Mouse (Mus musculus) 3T3-L1 (cell line): ENCODE results near the gene Dlg2.

Experiments
- DNase-seq: peaks from one replicate; pipeline ENCODE4 v3.0.0-alpha.2; 2015; ENCODE audit warnings: low read depth, low spot score

Dlg2 gene

DNA sequence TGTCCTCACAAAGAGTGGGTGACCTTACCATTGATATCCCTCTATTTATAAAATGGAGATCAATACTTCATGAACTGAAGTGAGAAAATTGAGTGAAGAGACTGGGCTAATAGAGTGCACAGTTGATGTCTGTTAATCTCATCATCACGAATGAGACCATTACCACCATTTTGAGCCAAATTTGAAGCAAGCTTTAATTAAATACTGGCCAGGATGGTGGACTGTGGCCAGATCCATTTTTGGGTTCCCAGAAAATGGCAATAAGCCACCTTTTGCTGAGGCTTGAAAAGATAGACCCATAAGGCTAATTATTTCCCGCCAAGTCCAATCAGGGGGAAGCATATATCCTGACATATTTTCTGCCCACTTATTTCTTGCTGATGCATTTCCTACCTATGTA, 1421.0 kb downstream of the Dlg2 start:
- no peak for DNase-seq

DNA sequence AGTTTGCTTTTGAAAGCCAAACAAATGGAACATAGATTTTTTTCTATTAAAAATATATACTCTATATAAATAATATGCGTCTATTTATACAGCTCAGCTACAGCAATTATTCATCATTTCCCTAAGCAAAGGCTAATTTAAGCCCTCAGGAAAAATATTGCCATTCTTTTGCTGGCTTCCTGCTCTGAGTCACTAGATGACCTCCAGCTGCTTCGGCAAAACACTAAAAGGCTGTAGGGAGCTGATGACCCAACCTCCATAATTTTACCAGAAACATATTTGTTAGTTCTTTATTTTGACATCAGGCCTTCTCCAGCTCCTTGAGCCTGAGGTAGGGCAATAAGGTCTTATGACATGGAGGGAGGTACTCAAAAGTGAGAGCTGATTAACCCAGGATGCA, 1426.0 kb downstream of the Dlg2 start:
- peak; percentile 55 for DNase-seq

DNA sequence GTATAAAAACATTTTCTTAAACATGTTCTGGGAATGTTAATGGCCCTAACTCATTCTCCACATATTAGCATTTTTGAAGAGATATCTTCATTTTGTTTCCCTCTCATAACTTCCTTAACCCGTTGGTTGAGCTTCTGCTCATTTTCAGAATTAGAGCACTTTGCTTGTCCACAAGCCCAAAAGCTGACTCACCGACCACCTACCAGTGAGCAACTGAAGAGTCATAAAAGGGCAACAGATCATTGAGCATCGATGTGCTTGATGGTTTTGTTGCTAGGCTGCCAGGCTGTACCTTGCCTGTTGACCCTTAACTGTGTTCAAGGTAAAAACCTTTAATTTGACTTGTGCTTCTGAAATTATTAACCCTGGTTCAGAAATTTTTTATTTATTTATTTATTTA, 1440.3 kb downstream of the Dlg2 start:
- DNase-seq: peak; percentile 58

DNA sequence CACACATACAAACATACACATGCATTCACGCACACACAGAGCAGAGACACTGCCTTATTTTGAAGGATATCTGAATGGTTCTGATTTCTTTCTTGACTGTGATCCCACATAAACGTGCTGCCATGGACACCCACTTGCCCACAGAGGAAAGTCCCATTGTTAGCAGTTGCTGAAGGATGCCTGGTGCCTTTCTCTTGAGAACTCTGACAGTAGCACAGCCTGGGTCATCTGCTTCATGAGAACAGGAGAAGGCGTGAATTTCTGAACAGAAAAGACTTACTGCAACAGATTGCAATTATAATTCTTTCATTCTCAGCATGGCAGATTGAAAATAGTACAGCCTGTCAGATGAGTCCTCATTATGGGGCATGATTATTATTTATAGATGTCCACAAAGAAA, 1442.6 kb downstream of the Dlg2 start:
- DNase-seq: no peak

DNA sequence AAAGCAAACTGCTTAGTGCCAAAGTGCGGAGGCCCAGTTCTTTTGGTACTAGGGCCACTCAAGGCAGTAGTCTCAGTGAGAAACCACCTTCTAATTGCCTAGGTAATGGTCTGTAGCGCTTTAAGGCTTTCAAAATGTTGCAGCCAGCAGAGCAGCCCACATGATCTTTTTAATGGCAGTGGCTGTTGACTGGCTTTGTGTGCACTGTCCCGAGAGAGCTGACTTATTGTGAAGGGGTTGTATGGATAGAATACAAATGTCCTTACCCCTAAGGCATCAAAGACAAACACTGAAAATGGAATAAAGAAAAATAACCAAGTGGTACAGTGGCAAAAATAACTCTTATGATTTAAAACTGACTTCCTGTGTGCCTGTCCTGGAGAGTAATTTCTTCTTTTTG, 1443.3 kb downstream of the Dlg2 start:
- DNase-seq: no peak

DNA sequence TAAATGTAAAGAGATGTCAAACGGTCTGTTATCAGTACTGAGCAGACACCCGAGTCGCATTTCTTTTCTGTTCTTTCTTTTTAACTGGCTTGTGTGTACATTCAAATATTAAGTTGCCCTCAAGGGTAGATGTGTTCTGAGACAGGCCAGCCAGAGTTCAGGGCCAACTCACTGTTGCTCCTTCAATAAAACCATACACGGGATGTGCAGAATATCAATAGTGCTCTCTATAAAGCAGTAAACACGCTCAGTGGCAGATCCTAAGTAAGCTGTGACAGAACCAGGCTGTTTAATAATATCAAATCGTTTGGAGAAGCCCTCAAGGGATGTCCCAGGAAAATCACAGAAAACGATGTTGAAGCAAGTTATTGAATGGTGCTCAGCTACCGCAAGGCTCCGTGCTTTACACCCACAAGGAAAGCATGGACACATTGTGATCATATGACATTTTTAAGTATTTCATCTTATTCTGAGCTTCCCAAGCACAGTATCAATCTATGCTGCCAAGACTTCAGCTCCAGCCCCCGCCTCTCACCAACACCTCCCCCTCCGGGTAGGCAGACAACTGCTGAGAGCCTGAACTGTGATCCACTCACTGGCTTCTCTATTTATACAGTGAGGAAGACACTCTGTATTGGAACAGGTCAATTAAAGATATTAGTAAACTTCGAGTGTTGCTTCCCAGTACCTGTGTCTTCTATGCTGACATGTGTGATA, 1458.6 kb downstream of the Dlg2 start:
- no peak for DNase-seq

DNA sequence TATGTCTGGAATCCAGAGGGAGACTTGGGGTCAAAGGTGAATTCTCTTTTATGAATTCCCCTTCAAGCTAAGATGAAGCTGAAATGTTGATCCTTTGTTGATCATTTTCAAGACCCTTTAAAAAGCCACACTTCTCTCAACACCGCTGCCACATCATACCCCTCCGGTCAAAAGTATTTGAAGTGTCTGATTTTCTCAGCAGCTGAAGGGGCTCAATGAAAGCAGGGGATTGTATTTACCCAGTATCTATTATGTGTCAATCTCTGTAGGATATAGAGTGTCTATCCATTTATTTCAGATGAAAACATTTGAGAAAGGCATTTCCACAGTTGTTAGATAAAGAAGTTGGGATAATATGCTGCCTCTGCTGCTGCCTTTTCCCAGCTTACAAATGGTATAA, 1459.7 kb downstream of the Dlg2 start:
- no peak for DNase-seq

DNA sequence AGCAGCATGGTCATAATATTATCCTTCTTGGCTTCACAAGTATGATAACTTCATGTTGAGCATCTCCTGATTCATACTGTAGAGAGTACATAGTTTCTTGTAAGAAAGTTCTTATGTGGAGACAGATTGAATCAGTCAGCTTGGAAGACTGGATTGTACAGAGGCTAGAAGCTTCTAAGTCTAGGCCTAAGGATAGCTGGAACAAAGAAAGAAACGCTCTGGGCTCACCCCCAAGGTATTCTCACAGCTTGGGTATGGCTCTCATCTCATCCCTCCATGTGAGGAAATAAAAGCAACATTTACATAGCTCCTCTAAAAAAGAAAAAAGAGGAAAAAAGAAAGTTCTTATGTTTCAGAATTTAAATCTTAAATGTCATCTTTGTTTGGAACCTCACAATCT, 1466.8 kb downstream of the Dlg2 start:
- no peak for DNase-seq

DNA sequence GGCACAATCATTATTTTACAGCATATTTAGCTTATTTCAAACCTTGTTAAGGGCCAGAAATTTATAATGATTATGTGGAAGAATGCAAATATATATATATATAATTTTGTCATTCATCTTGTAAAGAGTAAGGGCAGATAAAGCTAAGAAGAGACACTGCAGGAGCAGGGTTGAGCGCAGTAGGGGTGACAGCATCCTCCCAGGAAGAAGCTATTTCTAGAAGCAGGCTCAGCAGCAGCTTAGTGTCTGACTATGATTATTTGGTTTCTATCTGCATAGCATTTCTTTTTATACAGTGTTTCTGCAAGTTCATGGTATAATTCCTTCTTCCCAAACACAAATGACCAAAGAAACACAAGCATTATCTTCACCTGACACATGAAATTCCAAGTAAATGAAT, 1479.1 kb downstream of the Dlg2 start:
- no peak for DNase-seq

DNA sequence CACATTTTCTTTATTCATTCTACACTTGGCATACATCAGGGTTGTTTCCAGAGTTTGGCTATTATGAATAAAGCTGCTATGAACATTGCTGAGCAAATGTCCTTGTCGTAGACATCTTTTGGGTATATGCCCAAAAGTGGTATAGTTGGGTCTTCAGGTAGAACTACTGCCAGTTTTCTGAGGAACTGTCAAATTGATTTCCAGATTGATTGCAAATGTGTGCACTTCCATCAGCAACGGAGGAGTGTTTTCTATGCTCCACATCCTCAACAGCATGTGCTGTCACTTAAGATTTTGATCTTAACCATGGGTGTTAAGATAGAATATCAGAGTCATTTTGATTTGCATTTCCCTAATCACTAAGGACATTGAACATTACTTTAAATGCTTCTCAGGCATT, 1486.5 kb downstream of the Dlg2 start:
- no peak for DNase-seq

DNA sequence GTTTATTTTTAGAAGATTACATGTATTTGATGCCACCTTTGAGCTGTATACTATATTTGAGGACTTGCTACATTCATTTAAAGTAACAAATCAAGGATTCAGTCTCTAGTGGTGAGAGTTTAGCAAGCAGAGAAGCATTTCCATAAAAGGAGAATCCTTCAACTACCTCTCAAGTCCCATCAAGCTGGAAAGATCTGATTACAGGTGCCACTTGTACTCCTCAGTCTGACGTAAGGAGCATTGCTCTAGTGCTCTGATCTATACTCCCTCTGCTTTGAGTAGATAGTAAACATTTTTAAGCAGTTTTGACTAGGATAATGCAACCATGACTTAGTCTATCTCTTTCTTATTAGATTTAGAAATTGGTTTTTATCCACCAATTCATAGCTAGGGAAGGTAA, 1496.5 kb downstream of the Dlg2 start:
- DNase-seq: no peak

DNA sequence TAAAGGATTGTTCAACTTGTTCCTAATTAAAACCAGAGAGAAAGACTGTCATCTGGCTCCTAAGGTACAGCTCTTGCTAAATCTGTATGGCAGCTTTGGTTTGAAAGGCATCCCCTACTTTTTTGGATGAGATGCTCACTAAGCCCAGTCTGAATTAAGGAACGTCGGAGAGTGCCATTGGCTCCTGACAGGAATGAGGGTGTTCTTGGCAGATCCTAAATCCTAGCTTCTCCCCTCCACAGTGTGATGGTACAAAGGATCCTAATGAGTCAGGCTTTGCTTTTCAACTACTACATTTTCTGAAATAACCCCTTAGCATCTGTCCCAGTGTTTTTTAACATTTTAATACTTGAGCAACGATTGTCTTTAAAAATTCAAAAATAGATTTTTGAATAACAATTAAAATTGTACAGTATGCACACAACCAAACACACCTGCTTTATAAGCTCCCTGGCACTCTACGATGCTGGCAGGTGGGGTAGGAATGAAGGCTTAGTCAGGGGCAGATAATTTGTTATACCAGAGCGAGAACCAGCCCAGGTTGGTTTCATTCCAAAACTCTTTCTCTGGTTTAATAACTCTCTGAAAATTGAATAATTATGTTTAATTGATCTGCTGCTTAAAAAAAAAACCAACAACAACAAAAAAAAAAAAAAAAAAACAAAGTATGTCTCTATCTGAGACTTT, 1527.4 kb downstream of the Dlg2 start:
- no peak for DNase-seq

DNA sequence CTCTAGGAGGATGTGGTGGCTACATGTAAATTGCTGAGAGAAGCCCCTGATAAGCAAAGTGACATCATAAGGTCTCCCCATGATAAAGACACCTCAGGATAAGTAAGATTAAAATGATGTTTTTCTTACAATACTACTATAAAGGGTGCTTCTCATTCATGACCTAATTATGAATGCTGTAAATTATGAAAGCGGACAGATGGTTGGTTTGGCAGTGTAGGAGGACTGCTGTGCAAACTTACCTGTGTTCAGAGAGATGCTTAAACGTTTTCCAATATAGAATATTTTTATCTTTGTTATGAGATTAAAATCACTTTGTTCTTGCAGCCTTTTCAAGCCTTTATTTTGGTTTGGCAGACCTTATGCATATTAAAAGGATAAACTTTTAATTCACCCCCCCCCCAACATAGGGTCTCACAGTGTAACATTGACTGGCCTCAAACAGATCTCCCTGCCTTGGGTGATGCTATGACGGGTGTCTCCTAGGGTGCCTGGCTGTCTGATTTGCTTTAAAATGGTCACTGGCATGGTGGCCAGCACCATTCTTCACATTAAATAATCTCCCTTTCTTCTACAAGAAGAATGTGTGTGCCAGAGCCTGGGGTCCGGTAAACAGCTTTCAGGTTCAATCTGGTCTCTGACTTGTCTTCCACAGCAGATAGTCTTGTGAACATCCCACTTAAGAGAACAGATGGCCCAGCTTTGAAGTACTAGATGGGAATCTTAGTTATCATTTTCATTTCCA, 1529.4 kb downstream of the Dlg2 start:
- no peak for DNase-seq

DNA sequence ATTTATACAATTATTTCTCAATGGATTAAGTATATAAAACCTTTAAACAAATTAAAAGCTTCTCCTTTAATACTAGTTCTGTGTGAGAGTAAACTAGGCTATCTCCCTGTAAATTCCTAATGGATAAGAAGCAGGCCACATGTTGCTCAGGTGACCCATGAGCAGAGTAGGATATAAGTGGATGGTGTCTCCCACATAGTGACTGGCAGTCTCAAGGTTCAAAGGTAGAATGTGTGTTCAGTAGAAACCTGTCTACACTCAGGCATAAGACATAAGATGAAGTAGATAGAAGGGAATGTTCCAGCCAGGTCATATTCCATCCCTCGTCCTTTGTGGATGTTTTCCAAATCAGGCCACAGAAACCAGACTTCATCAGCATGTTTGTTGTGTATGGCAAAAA, 1532.2 kb downstream of the Dlg2 start:
- no peak for DNase-seq

DNA sequence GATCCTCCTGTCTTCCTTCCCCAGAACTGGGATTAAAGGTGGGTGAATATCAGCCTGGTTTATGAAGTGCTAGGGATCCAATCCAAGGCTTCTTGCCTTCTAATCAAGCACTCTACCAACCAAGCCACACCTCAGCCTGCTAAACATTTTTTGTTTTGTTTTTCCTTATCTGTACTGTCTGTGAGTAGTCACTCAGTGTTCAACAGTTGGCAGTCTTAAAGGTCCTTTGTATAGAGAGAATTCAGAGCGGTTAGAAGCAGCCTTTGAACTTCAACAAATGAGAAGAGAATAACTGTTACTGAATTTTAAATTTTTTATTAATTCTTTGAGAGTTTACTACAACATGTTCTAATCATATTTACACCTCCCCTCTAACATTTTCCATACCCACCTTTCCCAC, 1548.5 kb downstream of the Dlg2 start:
- DNase-seq: no peak

DNA sequence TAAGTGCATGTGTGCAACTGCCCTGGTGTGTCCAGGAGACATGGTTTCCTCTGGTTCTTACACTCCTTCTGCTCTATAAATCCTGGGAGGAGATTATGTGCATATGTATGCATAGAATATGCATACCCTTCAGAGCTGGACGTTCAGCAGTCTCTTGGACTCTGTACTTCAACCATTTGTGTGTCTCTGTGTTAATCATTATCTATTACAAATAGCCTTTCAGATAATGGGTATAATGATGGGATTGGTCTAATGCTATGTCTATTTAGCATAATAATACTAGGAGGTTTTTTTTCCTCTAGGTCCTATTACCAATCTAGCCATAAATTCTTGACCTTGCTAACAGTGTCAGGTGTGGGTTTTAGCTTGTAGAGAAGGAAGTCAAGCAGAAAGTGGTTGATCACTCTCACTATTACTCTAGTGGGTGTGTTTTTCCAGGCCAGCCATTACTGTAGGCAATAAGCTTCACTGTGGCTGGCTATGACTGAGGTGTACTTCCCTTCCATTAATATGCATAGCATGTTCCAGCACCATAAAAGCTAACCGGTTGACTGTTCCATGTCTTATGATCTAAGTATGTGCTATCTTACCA, 1549.1 kb downstream of the Dlg2 start:
- no peak for DNase-seq

DNA sequence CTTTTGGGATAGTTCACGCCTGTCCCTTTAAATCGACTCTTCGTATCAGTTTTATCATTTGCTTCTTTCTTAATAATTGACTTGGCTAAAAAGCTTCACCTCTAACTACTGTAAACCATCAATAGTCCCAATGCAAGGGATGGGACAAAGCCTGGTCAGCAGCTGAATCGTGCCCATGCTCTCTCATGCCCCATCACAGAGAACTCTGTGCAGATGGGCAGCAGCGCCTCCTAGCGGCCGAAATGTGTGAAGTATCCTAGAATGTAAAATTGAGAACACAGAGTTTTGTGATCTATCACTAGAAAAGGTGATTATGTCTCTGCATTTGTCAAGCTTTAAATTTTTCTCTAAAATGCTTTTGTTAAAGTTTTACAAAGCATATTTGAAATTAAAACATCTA, 1550.6 kb downstream of the Dlg2 start:
- DNase-seq: peak; percentile 78

DNA sequence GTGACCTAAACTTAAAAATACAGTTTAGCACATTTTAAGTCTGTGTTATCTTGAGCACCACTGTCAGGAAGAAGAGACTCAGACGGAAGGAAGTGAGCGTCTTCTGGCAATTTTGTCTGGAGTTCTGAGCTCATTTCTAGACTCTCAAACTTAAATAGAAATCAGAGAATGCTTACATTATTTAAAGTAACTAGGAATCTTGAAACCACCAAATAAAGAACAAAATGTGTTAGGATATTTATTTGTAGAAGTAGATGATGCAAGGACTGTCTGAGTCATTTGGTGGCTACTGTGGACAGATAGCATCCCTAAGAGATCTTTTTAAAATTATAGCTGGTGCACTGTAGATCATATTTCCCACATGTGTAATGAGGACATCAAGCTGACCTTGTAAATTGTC, 1557.8 kb downstream of the Dlg2 start:
- DNase-seq: no peak

DNA sequence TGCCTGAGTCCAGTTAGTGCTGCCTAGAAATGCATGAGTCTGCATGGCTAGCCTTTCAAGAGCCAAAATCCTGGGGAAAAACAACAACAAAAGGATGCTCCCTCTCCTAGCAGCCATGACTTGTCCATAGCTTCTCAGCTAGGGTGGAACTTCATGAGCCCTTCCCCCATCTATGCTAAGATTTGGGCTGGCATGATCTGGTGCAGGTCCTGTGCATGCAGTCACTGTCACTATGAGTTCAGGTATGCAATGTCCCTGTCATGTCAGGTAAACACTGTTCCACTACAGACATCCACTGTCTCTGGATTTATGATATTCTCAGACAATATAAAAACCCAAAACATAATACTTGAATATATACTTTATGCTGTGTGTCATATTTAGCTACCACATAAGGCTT, 1563.7 kb downstream of the Dlg2 start:
- no peak for DNase-seq

DNA sequence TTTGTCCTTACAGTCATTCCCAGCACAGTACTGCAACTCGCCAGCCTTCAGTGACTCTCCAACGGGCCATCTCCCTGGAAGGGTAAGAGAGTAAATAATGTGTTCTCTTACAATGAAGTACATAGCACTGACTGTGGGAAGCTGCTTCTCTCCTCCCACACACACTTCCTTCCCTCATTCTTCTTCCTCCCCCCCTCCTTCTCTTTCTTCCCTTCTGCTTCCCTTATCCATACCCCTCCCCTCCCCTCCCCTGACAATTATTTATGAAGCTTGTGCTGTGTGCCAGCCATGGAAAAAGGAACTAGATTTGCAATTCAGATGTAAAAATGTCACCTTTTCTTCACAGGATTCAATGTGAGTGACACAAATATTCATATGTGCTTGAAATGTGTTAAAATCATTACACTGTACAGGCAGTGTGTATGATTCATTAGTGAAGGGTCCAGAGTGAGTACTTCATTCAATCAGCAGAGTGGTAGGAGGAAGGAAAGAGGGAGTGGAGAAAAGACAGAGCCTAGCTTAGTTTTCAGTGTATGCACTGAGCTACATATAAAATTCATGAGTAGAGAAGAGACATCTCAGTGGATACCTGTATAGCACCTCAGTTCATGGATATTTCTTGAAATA, 1564.4 kb downstream of the Dlg2 start:
- no peak for DNase-seq

DNA sequence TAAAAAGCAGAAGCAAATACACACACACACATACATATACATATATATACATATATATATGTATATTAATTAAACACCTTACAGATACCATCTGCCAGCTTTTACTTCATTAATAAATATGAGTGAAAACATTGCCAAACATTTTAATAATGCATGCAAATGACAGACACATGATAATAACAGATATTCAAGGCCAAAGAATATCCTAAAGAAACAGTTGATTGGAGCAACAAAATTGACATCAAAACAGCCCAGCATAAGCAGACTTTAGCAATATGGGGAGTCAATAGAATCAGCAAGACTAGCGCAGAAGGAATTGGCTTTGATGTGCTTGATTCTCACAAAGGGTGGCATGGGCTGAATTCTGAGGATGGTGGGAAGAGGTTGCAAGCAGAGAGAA, 1568.5 kb downstream of the Dlg2 start:
- DNase-seq: no peak

DNA sequence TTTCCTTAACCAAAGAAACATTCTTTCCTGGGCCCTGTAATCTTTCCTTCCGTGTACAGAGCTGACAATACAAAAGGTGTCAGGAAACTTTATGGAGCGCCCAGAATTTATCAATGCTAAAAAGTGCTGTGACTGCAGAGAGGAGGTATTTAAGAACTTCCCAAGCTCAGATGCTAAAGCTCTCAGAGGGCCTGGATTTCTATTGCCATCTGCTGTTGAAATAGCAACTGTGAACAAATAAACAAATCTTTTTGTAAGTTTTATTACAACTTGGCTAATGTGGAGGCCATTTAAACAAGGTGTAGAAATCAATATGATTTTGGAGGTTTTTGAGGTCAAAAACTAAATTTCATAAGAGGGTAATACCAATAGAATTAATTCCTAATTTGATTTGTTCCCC, 1570.8 kb downstream of the Dlg2 start:
- peak; percentile 23 for DNase-seq
